Mouse (Mus musculus): Measurements from ENCODE around the gene Mgp.

DNA sequence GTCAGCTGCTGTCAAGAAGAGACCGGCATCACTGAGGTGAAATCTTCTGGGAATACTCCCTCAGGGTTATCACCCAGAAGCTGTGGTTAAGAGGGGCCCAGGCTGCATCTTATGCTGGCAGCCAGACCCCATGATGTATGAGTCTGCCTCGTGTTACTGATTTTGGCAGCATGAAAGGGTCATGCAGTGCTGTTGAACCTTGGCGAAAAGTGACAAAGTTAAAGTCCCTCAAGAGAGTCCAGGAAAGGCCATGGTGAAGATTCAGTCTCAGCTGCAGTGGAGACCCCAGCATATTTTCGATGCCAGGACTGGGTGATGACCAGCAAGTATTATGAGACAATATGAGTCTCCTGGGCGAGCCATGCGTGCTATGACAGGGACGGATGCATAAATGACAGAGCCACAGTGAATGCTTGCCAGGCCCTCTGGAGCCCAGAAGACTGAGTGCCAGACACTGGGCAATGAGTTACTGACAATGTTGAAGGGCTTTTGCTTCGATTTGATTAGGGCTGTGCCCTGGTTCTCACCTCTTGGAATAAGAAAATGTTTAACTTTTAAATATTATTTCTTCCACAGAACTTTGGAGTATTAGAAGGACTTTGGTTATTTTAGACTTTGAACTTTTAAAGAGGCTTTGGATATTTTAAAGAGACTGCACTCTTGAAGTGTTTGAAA is 40.2 kb upstream of the Mgp start:
- TF ChIP-seq POLR2A (IDR thresholded peaks at IDR 0.05; ENCODE audit: borderline replicate concordance, insufficient read depth, low read length), result no peak
- TF ChIP-seq CTCF (IDR thresholded peaks at IDR 0.05; ENCODE audit: borderline replicate concordance, insufficient read depth, low read depth, low read length), result no peak

Measured in cerebellum, adult 2 months (tissue).